Mouse (Mus musculus): Measurements from ENCODE around the gene Iffo1.

DNA sequence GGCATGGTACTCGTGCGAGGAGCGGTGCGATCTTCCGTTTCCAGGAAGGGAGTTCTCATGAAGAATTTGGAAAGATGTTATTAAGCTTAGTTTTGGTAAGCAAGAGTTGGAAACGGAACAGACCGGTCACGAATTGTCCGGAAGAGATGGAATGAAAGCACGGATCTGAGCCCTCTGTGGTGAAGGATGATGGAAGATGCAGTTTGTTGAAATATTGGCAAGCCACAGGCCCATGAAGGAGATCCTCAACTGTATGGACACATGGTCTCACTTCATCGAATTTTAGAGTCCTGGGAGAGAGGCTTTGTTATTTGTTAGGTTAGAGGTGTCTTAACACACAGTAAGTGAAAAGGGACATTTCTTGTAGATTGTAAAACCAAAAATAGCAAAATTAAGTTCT is 12.6 kb upstream of the Iffo1 start:
- TF ChIP-seq RAD21 (IDR thresholded peaks at IDR 0.05; ENCODE audit: low read depth, low read length) (no peak), CTCF (conservative IDR thresholded peaks at IDR 0.05 in 1 of 2, IDR thresholded peaks at IDR 0.05 in 1 of 2; ENCODE audit: low read depth in 2 of 2, low read length in 2 of 2) (no peak), HCFC1 (IDR thresholded peaks at IDR 0.05; ENCODE audit: low read depth, low read length) (no peak), POLR2A (IDR thresholded peaks at IDR 0.05; ENCODE audit: low read depth, low read length) (no peak), ZKSCAN1 (IDR thresholded peaks at IDR 0.05; ENCODE audit: borderline replicate concordance, low read depth, low read length) (no peak), TBP (conservative IDR thresholded peaks at IDR 0.05; ENCODE audit: low read depth, low read length) (no peak), EP300 (IDR thresholded peaks at IDR 0.05; ENCODE audit: low read length) (no peak), NRF1 (IDR thresholded peaks at IDR 0.05; ENCODE audit: low read depth, low read length) (no peak)
